Mouse (Mus musculus) cerebellum, adult 2 months (tissue): ENCODE measurements around the gene Sfxn1. TPM values are rescaled to one million over a fixed set of nuclear protein-coding genes. Genes with fewer than 3 reads are reported as not detected.

Source experiments
- DNase-seq, 2 experiments: peaks; one replicate each; pipeline ENCODE4 v3.0.0; 2021
- H3K27ac ChIP-seq: fragments of 200-500 bp; 2 replicates; pipeline ENCODE4 v1.5.1; 2012; ENCODE audit warnings: low read length, control low read depth, inconsistent platforms; ENCODE audit not compliant: insufficient read depth
- H3K27me3 ChIP-seq: fragments of 200-500 bp; 2 replicates; pipeline ENCODE4 v1.6.1; 2012; ENCODE audit warnings: inconsistent platforms, mild to moderate bottlenecking, low read length, moderate library complexity; ENCODE audit not compliant: control insufficient read depth, insufficient read depth
- H3K4me1 ChIP-seq: fragments of 200-500 bp; 2 replicates; pipeline ENCODE4 v1.6.1; 2011; ENCODE audit warnings: low read length; ENCODE audit not compliant: control insufficient read depth, insufficient read depth
- H3K4me3 ChIP-seq: fragments of 200-500 bp; replicated peaks from 2 replicates; pipeline ENCODE3; 2011; ENCODE audit warnings: mild to moderate bottlenecking, low read depth, low read length, control low read depth; ENCODE audit not compliant: insufficient read depth
- CTCF ChIP-seq: fragments of 200-500 bp; IDR thresholded peaks from 2 replicates; pipeline ENCODE4 v1.5.1; 2011; ENCODE audit warnings: low read depth, mild to moderate bottlenecking, control low read depth, low read length, moderate library complexity, borderline replicate concordance; ENCODE audit not compliant: insufficient read depth
- POLR2A ChIP-seq: fragments of 200-500 bp; IDR thresholded peaks from 2 replicates; pipeline ENCODE4 v1.6.1; 2011; ENCODE audit warnings: low read length, control low read depth, borderline replicate concordance; ENCODE audit not compliant: insufficient read depth
- WGBS: fragments of 180-500 bp; shearing (Covaris S2); methylation state at CpG from one replicate; pipeline ENCODE4 v1.1.7; 2018; 5-methylcytosine and 5-hydroxymethylcytosine counted together
- polyA plus RNA-seq: library from polyadenylated mRNA; depleted of rRNA; stranded (reverse); fragments of >200 nt; gene quantifications from 2 replicates; pipeline ENCODE4 v1.2.3, GENCODE M21; 2012

Sfxn1 gene
- polyA plus RNA-seq, 1 experiment, result 32.2 TPM

- TF ChIP-seq CTCF (no peak), POLR2A (no peak)
- Histone ChIP-seq H3K4me1 (no peaks in the 10 kb centered on the region), H3K4me3 (no peak overlapping the region), H3K27ac (no peak overlapping the region), H3K27me3 (no peaks in the 10 kb centered on the region)
- DNase-seq, result no peak
- WGBS, result 59% methylated on average over 7 of the region's 7 CpGs
These were observed 22.9 kb upstream of the Sfxn1 start for GRCm38 (mm10) chr13:54048679-54049352.

- TF ChIP-seq CTCF (no peak), POLR2A (no peak)
- 25% methylated on average over 7 of the region's 7 CpGs for WGBS
- no peak for DNase-seq
- H3K4me1 ChIP-seq, result no peaks in the 10 kb centered on the region
- no peak overlapping the region for H3K4me3 ChIP-seq
- no peaks in the 10 kb centered on the region for H3K27me3 ChIP-seq
- H3K27ac ChIP-seq, result no peak overlapping the region
These were observed 20.0 kb upstream of the Sfxn1 start for GRCm38 (mm10) chr13:54051641-54052040.

GRCm38 (mm10) chr13:54054962-54055361, 16.7 kb upstream of the Sfxn1 start:
- Histone ChIP-seq H3K4me3 (no peak overlapping the region), H3K27me3 (no peaks in the 10 kb centered on the region), H3K4me1 (no peaks in the 10 kb centered on the region), H3K27ac (no peak overlapping the region)
- DNase-seq, result no peak
- WGBS, result 2% methylated on average over 20 of the region's 20 CpGs
- TF ChIP-seq POLR2A (no peak), CTCF (no peak)

GRCm38 (mm10) chr13:54055448-54055861, 16.2 kb upstream of the Sfxn1 start, which contains the start of gene Drd1:
TSS of gene Drd1 (minus strand) at chr13:54055705.
- Histone ChIP-seq H3K4me1 (no peaks in the 10 kb centered on the region), H3K4me3 (peak within 1 kb of the TSS; percentile 19), H3K27ac (no peak within 1 kb of the TSS), H3K27me3 (no peaks in the 10 kb centered on the region)
- 1% methylated on average over 31 of the region's 31 CpGs for WGBS
- TF ChIP-seq CTCF (peak; percentile 65), POLR2A (no peak)
- peak; percentile 64 to 76 for DNase-seq

- 82% methylated on average over 3 of the region's 3 CpGs for WGBS
- no peak for DNase-seq
- no peaks in the 10 kb centered on the region for H3K4me1 ChIP-seq
- H3K27me3 ChIP-seq, result no peaks in the 10 kb centered on the region
- no peak overlapping the region for H3K27ac ChIP-seq
- no peak overlapping the region for H3K4me3 ChIP-seq
- TF ChIP-seq CTCF, result no peak
- no peak for TF ChIP-seq POLR2A
These were observed 9.6 kb upstream of the Sfxn1 start for GRCm38 (mm10) chr13:54062068-54062467.

GRCm38 (mm10) chr13:54063292-54063691, 8.4 kb upstream of the Sfxn1 start:
- H3K27me3 ChIP-seq, result no peaks in the 10 kb centered on the region
- no peak overlapping the region for H3K27ac ChIP-seq
- DNase-seq, result peak in 1 of 2 experiments; percentile 22
- 2% methylated on average over 3 of the region's 3 CpGs for WGBS
- no peaks in the 10 kb centered on the region for H3K4me1 ChIP-seq
- no peak overlapping the region for H3K4me3 ChIP-seq
- TF ChIP-seq POLR2A (no peak), CTCF (peak; percentile 23; the same call in 1 of the 2 replicates)

- Histone ChIP-seq H3K27me3 (no peaks in the 10 kb centered on the region), H3K27ac (no peak overlapping the region), H3K4me3 (no peak overlapping the region), H3K4me1 (no peaks in the 10 kb centered on the region)
- WGBS, result 89% methylated on average over 3 of the region's 3 CpGs
- TF ChIP-seq POLR2A (no peak), CTCF (no peak)
- DNase-seq, result no peak
These were observed 5.5 kb upstream of the Sfxn1 start for GRCm38 (mm10) chr13:54066081-54066746.
